23 mouse cellular contexts compared by ENCODE assay signal in genomic region chr11:61585421-61585820, GRCm38 (mm10). TPM values are rescaled to one million over a fixed set of nuclear protein-coding genes. Genes with fewer than 3 reads are reported as not detected.
A peak's percentile ranks its signal among the peaks of the same experiment; 100 is the strongest.
DNase-seq lines count a peak whose midpoint lies in the region; ATAC-seq and TF ChIP-seq lines count a peak whose summit lies in the region.
"Had no signal": no experiment of that assay in that cellular context is flagged by ENCODE, and none has a peak within 500 bp of the region (broad histone marks: within the 10 kb centered on the region; RNA-seq: fewer than 3 reads in every experiment).

No protein-coding gene starts in this region.

- H3K4me3 ChIP-seq in kidney, adult 2 months (ENCODE audit: insufficient read depth, low read depth, low read length): no peak overlapping the region
- H3K4me3 ChIP-seq in kidney, embryonic 14.5 days (ENCODE audit: low read length): no peak overlapping the region
- H3K4me3 ChIP-seq: embryonic facial prominence, embryonic 13.5 days; forebrain, embryonic 12.5 days; heart, embryonic 10.5 days; heart, embryonic 15.5 days; hindbrain, embryonic 10.5 days had no signal

- no peak overlapping the region for H3K27ac ChIP-seq in kidney, adult 2 months (ENCODE audit: insufficient read depth, low read depth, low read length)
- H3K27ac ChIP-seq in kidney, embryonic 14.5 days (ENCODE audit: low read depth, low read length): no peak overlapping the region
- H3K27ac ChIP-seq: embryonic facial prominence, embryonic 13.5 days; forebrain, embryonic 12.5 days; heart, embryonic 10.5 days; heart, embryonic 15.5 days; hindbrain, embryonic 10.5 days; hindbrain, embryonic 14.5 days had no signal

- H3K36me3 ChIP-seq in kidney, adult 2 months (ENCODE audit: control insufficient read depth, insufficient read depth, low read length): no peaks in the 10 kb centered on the region
- H3K36me3 ChIP-seq in kidney, embryonic 14.5 days (ENCODE audit: control insufficient read depth, insufficient read depth, low read length): no peaks in the 10 kb centered on the region
- H3K36me3 ChIP-seq: embryonic facial prominence, embryonic 13.5 days; forebrain, embryonic 12.5 days; heart, embryonic 10.5 days; heart, embryonic 15.5 days; hindbrain, embryonic 10.5 days had no signal

- no peak for ATAC-seq in kidney, embryonic 14.5 days (ENCODE audit: low FRiP score, low TSS enrichment)
- ATAC-seq: CD4-positive, CD25-positive, alpha-beta regulatory T cell, adult 4 months; forebrain, embryonic 16.5 days had no signal

- no peak for TF ChIP-seq POLR2A in kidney, adult 2 months (IDR thresholded peaks at IDR 0.05; ENCODE audit: low read depth, low read length)

- H3K27me3 ChIP-seq in kidney, adult 2 months (replicated peaks; ENCODE audit: control insufficient read depth, insufficient read depth, low read length): no peaks in the 10 kb centered on the region
- H3K27me3 ChIP-seq in kidney, embryonic 14.5 days (ENCODE audit: control insufficient read depth, insufficient read depth, low read length): no peaks in the 10 kb centered on the region
- H3K27me3 ChIP-seq: embryonic facial prominence, embryonic 13.5 days; forebrain, embryonic 12.5 days; heart, embryonic 15.5 days had no signal

- TF ChIP-seq CTCF in kidney, adult 2 months (conservative IDR thresholded peaks at IDR 0.05; ENCODE audit: insufficient read depth, insufficient read length, low read depth, low read length): no peak

- no peaks in the 10 kb centered on the region for H3K4me1 ChIP-seq in kidney, adult 2 months (ENCODE audit: control insufficient read depth, insufficient read depth, low read length)
- no peaks in the 10 kb centered on the region for H3K4me1 ChIP-seq in kidney, embryonic 14.5 days (ENCODE audit: control insufficient read depth, insufficient read depth, low read length)
- H3K4me1 ChIP-seq: forebrain, embryonic 12.5 days; heart, embryonic 15.5 days had no signal

- no peak overlapping the region for H3K4me2 ChIP-seq in kidney, embryonic 14.5 days (replicated peaks; ENCODE audit: low read depth, low read length)
- H3K4me2 ChIP-seq: embryonic facial prominence, embryonic 13.5 days; forebrain, embryonic 12.5 days; heart, embryonic 15.5 days; hindbrain, embryonic 14.5 days had no signal

- no peaks in the 10 kb centered on the region for H3K9me3 ChIP-seq in kidney, embryonic 14.5 days (ENCODE audit: control insufficient read depth, low read length)
- H3K9me3 ChIP-seq: embryonic facial prominence, embryonic 13.5 days; forebrain, embryonic 12.5 days; heart, embryonic 10.5 days; heart, embryonic 15.5 days; hindbrain, embryonic 10.5 days had no signal

- 56% methylated on average over 4 of the region's 4 CpGs for WGBS in kidney, adult 2 months
- WGBS in kidney, embryonic 14.5 days: 38% methylated on average over 4 of the region's 4 CpGs

- no peak overlapping the region for H3K9ac ChIP-seq in kidney, embryonic 14.5 days (ENCODE audit: low read depth, low read length)
- H3K9ac ChIP-seq: embryonic facial prominence, embryonic 13.5 days; forebrain, embryonic 12.5 days; heart, embryonic 15.5 days; hindbrain, embryonic 14.5 days had no signal

- peak; percentile 23 for DNase-seq in adrenal gland, adult 2 months
- no peak for DNase-seq in adrenal gland, adult 18-20 months (ENCODE audit: low spot score in 2 of 2)
- DNase-seq in kidney, adult 2 months: peak; percentile 76
- DNase-seq in kidney, postnatal 10 days: peak; percentile 47
- DNase-seq in kidney, adult 11 months: no peak
- peak; percentile 55 to 60 for DNase-seq in kidney, postnatal 36 days
- DNase-seq in liver: no peak
- DNase-seq: adrenal gland, postnatal 10 days; B cell, adult 2 months; cerebellum, adult 11-12 months; cerebellum, adult 9-11 months; cerebellum, postnatal 36 days; gastrocnemius, postnatal 14 days had no signal

RNA-seq across cellular contexts. Expression of gene Epn2, which starts 5.9 kb away (rescaled TPM):
- total RNA-seq in adrenal gland, adult 2 months (2021): 10 to 100 TPM; 20.6 to 29.5 TPM
- polyA plus RNA-seq in adrenal gland, adult 2 months (2012; rRNA removed): 18.2 and 18.6 TPM in 2 replicates
- total RNA-seq in adrenal gland, adult 18-20 months (2021): 10 to 100 TPM; 16.2 to 25.9 TPM
- polyA plus RNA-seq in kidney, adult 2 months (2012; rRNA removed): 23.1 and 25.7 TPM in 2 replicates
- polyA plus RNA-seq in kidney, embryonic 14.5 days (2014; fragmentation: Nextera tagmentation; extraction: Ambion mirVana): 20.0 and 31.3 TPM in 2 replicates
- total RNA-seq: granulocyte monocyte progenitor cell, adult 5-6 weeks had no signal

Comparison
In these comparisons a context has a peak if more than half of its experiments do, and no peak if none do; other contexts are left out.
1. DNase-seq: peak in adrenal gland, adult 2 months (single experiment), kidney, adult 2 months (single experiment), kidney, postnatal 10 days (single experiment) and kidney, postnatal 36 days (2 of 2); none in adrenal gland, adult 18-20 months (0 of 2), kidney, adult 11 months (single experiment) and liver (single experiment).